Mouse (Mus musculus) lung, adult 18-20 months (tissue): ENCODE results near the gene Hbq1b.
"Not testable (repeated sequence)": the region's sequence is repeated elsewhere in the genome, so short reads cannot be mapped to it uniquely, and the experiment has no call there.

ENCODE experiments used
- DNase-seq, 2 experiments: peaks; one replicate each; pipeline ENCODE4 v3.0.0; 2022; ENCODE audit warnings: mixed read lengths in 2 of 2

Gene Hbq1b

DNA sequence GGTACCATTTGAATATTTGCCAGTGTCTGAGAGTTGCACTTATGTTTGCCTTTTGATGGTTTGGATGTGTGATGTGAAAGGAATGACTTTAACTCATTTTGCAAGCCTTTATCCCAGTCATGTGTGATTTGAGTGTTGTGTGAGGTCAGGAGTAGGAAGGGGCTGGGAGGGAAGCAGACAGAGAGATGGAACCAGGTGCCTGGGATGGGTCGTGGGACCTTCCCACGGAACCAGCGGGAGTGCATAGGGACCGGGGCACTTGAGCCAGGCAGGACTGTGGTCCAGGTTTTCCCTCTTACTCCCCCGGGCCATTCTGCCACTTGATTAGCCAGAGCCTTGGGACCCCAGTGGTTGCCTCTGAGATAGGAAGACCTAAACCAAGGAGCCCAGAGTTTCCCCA is 18.8 kb upstream of the Hbq1b start:
- no peak for DNase-seq

DNA sequence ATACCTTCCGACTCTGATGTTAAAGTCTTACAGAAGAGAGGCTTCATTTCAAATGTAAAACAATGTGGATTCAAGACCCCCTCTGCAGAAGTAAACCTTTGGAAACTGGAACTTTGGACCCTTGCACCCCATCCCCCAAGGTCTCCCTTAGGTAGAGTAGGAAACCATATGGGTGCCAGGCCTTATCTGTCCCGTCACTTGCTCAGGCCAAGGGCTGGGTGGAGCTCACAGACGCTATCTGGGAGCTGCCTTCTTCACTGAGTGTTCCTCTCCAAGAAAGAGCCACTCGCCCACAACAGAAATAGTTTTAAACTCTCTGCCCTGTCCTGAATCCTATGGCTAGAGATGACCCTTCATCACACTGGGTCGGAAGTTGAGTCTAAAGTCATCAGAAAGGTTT is 17.8 kb upstream of the Hbq1b start:
- DNase-seq: no peak

DNA sequence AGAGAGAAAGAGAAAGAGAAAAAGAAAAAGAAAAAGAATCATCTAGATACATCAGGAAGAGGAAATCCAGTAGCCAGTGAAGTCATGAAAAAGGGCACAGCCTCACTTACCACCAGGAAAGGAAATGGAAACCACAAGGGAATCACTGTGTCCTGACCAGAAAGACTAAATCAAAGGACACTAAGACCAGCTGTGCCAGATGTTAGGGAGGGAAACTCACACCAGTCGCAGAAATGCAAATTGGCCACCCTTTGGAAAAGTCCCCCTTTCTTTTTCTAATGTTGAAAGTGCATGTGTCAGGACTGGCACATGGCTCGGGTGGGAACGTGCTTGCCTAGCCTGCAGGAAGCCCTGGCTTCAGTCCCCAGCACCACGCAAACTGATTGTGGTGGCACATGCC is 15.6 kb upstream of the Hbq1b start:
- no peak for DNase-seq

DNA sequence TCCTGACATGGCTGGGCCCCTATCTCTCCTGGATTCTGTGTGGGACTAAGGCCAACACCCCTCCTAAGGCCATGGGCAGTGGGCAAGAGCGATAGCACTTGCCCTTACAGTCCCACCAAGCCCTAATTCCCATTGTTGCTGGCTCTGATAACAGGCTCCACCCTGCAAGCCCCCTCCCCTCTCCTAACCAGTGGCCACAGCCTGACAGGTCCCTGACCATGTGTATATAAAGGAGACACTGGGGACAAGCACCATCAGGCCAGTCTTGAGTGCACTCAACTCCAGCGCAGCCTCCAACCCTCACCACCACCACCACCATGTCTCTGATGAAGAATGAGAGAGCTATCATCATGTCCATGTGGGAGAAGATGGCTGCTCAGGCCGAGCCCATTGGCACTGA is 10.4 kb upstream of the Hbq1b start, which contains the start of gene Hba-x:
Gene Hba-x (plus strand): TSS at position 54 of the 400 bp plus-strand sequence.
- DNase-seq: no peak

DNA sequence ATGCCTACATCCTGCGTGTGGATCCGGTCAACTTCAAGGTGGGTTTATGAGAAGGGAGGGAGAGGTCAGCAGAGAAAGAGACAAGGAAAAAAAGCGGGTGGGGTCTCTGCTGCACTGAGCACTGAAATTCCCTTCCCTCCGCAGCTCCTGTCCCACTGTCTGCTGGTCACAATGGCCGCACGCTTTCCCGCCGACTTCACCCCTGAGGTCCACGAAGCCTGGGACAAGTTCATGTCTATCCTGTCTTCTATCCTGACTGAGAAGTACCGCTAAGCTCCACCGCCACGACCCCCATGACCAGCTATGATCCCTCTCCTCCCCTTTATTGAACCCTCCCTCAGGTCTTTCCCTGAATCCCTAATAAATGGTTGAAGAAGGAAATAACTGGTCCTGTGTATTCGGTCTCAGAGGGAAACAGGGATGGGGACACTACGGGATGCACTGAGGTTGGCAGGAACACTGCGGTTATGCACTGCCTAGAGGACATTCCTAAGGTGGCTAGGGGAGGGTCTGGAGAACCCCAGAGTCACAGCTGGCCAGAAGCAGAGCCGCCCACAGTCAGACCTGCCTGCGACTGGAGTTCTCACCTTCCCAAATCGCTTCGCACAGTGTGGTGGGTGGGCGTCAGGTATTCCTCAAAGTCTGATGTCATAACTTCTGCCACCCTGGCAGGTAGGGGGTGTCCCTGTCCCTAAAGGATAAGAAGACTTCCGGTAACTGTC is 8.9 kb upstream of the Hbq1b start:
- DNase-seq: no peak

DNA sequence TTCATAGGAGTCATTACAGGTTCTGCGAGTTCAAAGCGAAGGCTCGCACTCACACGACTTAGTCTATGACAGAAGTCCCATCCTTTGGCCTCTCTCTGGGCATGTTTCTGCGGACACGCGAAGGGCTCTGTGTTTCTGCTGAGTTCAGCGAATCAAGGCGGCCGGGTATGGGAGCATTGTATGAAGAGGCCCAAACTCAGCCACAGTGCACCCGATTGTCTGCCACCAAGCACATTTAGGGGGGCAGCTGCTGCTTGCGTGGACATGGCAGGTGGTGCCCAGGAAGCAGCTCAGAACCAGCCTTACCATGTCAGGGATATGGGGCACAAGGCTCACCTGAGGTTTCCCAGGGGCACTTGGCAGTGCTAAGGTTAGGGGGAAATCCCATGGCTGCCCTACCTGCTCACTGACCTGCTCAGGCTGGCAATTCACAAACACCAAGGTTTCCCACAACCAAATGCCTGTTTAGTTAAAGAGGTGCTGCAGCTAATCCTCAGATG is 8.3 kb upstream of the Hbq1b start:
- DNase-seq: no peak

DNA sequence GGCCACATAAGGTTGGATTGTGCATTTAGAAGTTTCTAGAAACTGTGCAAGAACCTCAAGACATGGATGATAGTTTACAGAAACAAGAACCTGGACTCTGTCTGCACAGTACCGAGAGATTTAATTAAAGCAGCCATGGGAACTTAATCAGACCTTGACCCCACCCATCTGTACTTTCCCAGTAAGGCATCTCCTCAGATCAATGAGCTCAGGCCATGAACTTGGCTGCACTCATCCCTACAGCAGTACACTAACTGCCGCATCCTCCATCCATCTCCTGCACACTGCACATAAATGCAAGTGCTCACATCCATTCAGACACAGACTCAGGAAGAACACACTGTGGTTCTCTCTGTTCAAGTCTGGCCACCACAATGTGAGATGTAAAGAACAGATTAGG is 6.1 kb upstream of the Hbq1b start:
- no peak for DNase-seq

DNA sequence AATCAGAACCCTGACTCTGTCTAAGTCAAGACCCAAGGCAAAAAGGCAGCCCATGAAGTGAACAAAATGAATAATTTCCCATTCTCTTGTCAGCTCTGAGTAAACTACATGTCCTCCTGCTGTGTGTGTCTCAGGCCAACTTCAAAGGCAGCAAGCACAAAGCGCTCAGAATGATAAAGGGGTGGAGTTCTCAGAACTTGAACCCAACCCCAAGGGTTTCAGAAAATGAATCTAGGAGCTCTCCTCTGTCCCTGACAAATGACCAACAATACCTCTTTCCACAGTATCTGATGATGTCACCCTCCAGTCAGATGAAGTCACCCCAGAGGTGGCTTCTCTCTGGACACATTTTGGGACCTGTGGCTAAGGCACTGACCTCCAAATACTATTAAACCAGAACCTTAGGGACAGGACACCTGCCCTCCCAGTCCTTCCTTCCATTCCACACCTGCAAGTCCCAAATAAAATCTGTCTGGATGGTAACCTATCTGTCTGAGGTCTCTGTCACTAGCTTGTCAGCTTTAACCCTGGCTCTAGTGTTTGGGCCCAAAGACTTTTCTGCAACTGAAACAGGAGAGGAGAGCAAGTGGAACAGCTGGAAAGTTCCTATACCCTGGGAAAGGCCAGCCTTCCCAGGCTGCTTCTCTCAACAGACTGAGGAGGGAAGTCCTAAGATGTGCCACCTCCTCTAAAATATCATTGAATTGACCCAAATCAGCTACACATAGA is 5.2 kb upstream of the Hbq1b start:
- DNase-seq: no peak

DNA sequence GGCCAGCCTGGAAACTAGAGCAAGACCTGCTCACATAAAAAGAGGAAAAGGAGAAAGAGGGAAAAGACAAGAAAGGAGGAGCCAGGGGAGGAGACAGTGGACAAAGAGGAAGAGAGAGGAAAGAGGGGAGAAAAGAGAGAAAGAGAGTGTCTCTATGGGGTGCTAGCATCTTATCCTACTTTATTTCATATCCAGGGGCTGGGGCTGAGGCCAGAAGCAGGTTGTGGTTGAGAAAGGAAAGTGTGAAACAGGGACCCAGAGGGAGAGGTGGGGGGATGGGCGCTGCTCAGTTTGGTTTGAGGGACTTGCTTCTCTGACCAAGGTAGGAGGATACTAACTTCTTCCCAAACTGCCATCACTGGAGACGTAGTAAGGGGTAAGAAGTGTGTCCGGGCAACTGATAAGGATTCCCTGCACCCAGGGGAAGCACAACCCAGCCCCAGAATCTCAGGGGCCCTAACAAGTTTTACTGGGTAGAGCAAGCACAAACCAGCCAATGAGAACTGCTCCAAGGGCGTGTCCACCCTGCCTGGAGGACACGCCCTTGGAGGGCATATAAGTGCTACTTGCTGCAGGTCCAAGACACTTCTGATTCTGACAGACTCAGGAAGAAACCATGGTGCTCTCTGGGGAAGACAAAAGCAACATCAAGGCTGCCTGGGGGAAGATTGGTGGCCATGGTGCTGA is 3.5 kb upstream of the Hbq1b start, which contains the start of gene Hba-a1:
Gene Hba-a1 (plus strand): TSS at position 421 of the 687 bp plus-strand sequence.
- DNase-seq: not testable (repeated sequence)

DNA sequence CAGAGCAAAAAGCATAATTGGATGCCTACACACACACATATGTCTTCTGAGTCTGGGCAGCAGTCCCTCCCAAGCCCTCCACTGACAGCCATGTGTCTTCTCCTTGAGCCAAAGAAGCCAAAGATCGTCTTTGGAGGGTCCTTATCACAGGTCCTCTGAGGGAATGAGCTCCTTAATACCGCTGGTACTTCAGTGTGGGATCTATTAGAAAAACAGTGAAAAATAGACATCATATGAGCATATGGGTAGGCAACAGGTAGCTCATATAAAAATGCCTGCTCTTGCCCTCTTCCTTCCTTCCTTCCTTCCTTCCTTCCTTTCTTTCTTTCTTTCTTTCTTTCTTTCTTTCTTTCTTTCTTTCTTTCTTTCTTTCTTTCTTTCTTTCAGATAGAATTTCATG is 2.2 kb upstream of the Hbq1b start:
- DNase-seq: not testable (repeated sequence)

DNA sequence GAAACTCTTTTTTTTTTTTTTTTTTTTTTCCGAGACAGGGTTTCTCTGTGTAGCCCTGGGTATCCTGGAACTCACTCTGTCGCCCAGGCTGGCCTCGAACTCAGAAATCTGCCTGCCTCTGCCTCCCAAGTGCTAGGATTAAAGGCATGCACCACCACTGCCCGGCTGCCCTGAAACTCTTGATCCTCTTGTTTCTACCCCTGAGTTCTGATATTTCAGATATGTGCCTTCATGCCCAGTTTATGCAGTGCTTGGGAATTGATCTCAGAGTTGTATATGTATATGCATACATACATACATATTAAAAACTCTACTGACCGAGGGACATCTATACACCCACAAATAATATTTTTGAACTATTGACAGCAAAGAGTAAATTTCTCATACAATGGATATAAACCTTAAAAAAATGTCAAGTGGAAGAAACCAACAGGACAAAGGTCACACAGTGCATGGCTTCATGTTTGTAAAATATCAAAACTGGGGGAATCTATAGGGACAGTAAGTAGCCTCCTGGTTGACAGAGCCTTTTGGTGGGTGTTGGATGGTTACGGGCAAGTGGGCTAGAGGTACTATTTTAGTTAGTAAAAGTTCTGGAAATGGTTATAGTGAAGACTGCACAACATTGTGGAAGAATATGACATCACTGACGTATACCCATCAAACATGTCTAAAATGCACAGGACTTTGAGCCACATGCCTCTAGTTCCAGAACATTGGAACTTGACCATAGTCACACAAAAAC is 1.6 kb upstream of the Hbq1b start:
- no peak for DNase-seq

DNA sequence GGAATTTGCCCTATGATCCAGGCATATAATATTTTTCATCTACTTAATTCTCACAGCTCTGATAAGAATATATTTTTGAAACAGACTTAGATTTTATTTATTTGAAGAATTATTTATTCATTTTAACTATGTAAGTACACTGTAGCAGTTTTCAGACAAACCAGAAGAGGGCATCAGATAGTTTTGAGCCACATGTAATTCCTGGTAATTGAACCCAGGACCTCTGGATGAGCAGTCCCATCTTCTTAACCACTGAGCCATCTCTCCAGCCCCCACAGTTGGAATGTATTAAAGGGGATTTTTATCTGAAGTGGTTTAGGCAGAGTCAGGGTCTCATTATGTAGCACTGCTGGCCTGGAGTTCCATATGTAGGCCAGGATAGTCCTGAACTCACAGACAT is 878 bp upstream of the Hbq1b start:
- DNase-seq: not testable (repeated sequence)

DNA sequence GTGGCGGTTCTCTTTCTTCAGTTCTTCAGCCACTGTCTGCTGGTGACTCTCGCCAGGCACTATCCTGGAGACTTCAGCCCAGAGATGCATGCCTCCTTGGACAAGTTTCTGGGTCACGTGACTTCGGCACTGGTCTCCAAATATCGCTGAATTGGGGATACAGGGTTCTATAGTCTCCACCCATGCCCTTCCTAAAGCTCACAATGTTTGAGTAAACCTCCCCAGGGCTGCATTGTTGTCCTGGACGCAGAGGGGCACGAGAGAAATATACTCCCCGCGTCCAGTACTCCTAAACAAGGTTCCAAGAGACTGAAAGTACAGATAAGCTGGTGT is 694 bp downstream of the Hbq1b start:
- no peak for DNase-seq

DNA sequence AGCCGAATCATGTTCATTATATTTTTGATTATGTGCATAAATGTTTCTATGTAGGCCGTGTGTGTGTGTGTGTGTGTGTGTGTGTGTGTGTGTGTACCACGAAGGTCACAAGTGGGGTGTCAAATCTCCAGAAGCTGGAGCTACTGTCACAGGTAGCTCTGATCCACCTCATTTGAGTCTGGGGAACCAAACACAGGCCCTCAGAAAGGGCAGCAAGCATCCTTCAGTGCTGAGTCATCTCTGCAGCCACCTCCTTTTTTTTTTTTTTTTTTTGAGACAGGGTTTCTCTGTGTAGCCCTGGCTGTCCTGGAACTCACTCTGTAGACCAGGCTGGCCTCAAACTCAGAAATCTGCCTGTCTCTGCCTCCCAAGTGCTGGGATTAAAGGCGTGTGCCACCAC is 6.1 kb downstream of the Hbq1b start:
- not testable (repeated sequence) for DNase-seq

DNA sequence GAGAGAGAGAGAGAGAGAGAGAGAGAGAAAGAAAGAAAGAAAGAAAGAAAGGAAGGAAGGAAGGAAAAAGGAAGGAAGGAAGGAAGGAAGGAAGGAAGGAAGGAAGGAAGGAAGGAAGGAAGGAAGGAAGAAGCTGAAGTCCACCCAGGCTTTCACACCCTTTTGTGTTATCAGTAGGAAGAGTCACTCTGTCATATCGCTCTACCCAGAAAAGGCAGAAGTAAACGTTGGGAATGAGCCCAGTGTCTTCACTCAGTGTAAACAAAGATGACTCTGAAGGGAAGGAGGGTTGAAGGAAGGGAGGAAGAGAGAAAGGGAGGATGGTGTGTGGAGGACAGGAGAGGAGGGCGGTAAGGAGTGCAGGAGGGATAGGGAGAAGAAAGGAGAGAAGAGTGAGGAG is 6.7 kb downstream of the Hbq1b start:
- not testable (repeated sequence) for DNase-seq

DNA sequence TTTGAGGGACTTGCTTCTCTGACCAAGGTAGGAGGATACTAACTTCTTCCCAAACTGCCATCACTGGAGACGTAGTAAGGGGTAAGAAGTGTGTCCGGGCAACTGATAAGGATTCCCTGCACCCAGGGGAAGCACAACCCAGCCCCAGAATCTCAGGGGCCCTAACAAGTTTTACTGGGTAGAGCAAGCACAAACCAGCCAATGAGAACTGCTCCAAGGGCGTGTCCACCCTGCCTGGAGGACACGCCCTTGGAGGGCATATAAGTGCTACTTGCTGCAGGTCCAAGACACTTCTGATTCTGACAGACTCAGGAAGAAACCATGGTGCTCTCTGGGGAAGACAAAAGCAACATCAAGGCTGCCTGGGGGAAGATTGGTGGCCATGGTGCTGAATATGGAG is 9.4 kb downstream of the Hbq1b start, which contains the start of gene Hba-a2:
Gene Hba-a2 (plus strand): TSS at position 287 of the 400 bp plus-strand sequence.
- DNase-seq: not testable (repeated sequence)

DNA sequence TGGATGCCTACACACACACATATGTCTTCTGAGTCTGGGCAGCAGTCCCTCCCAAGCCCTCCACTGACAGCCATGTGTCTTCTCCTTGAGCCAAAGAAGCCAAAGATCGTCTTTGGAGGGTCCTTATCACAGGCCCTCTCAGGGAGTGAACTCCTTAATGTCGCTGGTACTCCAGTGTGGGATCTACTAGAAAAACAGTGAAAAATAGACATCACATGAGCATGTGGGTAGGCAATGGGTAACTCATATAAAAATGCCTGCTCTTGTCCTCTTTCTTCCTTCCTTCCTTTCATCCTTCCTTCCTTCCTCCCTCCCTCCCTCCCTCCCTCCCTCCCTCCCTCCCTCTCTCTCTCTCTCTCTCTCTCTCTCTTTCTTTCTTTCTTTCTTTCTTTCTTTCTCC is 10.7 kb downstream of the Hbq1b start:
- not testable (repeated sequence) for DNase-seq

DNA sequence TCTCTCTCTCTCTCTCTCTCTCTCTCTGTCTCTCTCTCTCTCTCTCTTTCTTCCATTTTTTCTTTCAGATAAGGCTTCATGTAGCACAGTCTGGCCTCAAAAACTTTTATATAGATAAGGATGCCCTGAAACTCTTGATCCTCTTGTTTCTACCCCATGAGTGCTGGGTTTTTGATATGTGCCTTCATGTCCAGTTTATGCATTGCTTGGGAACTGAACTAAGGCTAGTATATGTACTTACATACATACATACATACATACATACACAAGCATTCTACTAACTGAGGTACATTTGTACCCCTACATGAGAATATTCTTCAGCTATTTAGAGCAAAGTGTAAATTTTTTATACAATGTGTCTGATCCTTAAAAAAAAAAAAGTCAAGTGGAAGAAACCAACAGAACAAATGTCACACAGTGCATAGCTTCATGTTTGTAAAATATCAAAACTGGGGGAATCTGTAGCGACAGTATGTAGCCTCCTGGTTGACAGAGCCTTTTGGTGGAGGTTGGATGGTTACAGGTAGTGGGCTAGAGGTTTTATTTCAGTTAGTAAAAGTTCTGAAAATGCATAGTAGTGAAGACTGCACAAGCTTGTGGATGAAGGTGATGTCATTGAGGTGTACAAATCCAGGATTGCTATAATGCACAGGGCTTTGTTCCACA is 11.2 kb downstream of the Hbq1b start:
- DNase-seq: no peak

DNA sequence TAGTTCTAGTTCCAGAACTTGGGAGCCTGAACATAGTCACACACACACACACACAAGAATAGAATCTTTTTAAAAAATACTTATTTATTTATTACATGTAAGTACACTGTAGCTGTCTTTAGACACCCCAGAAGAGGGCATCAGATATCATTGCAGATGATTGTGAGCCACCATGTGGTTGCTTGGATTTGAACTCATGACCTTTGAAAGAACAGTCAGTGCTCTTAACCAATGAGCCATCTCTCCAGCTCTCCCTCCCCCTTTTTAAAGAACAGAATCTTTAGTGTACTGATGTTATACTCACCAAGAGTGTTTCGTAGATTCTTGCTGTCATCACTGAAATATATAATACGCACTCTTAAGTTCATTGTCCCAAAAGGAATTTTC is 11.8 kb downstream of the Hbq1b start:
- DNase-seq: no peak

DNA sequence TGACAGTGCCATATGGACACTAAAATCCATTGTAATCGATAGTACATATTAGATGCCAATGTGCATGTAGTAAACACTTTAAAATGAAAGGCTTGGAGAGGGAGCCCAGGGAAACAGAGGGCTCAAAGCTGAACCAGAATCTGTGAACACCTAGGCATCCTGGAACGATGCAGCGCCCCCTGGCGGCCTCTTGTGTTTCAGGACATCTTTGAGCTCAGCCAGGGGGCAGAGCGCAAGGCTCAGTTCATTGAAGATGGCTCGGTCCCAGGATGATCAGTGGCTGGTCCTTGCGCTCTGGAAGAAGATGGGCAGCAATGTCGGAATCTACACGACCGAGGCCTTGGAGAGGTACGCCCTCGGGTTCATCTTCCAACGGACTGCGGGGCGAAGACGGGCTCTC is 13.1 kb downstream of the Hbq1b start, which contains the start of gene Hbq1a:
Gene Hbq1a (plus strand): TSS at position 205 of the 400 bp plus-strand sequence.
- DNase-seq: peak in 1 of 2 experiments; percentile 28

DNA sequence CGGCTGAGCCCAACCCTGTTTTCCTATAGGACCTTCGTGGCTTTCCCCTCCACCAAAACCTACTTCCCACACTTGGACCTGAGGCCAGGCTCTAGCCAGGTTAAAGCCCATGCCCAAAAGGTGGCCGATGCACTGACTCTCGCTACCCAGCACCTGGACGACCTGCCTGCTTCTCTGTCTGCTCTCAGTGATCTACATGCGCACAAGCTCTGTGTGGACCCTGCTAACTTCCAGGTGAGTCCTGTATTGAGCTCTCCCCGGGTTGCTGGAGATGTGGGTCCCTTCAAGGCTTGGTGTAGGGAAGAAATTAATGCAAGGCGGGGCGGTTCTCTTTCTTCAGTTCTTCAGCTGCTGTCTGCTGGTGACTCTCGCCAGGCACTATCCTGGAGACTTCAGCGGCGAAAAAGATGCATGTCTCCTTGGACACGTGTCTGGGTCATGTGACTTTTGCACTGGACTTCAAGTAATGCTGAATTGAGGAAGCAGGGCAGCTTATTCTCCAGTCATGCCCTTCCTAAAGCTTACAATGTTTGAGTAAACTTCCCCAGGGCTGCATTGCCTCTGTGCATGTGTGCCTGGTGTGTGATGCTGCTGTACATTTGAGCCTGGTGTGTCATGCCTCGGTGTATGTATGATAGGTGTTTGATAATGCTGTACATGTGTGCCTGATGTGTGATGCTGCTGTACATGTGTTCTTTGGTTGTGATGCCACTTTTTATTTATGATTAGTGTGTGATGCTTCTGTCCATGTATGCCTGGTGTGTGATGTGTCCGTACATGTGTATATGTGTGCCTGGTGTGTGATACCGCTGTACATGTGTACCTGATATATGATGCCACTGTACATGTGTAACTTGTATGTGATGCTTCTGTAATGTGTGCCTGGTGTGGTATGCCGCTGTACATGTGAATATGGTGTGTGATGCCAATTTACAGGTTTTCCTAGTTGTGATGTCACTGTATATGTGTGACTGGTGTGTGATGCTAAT is 13.8 kb downstream of the Hbq1b start:
- DNase-seq: no peak
